Mouse (Mus musculus) neural tube, embryonic 12.5 days (tissue): ENCODE results near the gene Lyzl6. TPM values are rescaled to one million over a fixed set of nuclear protein-coding genes. Genes with fewer than 3 reads are reported as not detected.

Experiments
- ATAC-seq: fragments of 200-750 bp; cut with Nextera tagmentation; 2 replicates; pipeline ENCODE4 v1.8.0; 2017; ENCODE audit warnings: low read depth, mild to moderate bottlenecking, moderate TSS enrichment, moderate library complexity; ENCODE audit not compliant: low FRiP score
- H3K27ac ChIP-seq: fragments of 300-500 bp; sonication (generic); 2 replicates; pipeline ENCODE4 v1.5.1; 2016
- H3K27me3 ChIP-seq: fragments of 300-500 bp; sonication (generic); replicated peaks from 2 replicates; pipeline ENCODE4 v1.6.1; 2016; ENCODE audit warnings: mild to moderate bottlenecking
- H3K36me3 ChIP-seq: fragments of 300-500 bp; sonication (generic); 2 replicates; pipeline ENCODE4 v1.6.1; 2016; ENCODE audit warnings: mild to moderate bottlenecking
- H3K4me1 ChIP-seq: fragments of 300-500 bp; sonication (generic); 2 replicates; pipeline ENCODE4 v1.6.1; 2016
- H3K4me2 ChIP-seq: fragments of 300-500 bp; sonication (generic); replicated peaks from 2 replicates; pipeline ENCODE4 v1.6.1; 2016; ENCODE audit warnings: mild to moderate bottlenecking
- H3K4me3 ChIP-seq: fragments of 300-500 bp; sonication (generic); 2 replicates; pipeline ENCODE4 v1.5.1; 2016
- H3K9ac ChIP-seq: fragments of 300-500 bp; sonication (generic); 2 replicates; pipeline ENCODE4 v1.6.1; 2016; ENCODE audit warnings: mild to moderate bottlenecking
- H3K9me3 ChIP-seq: fragments of 300-500 bp; sonication (generic); 2 replicates; pipeline ENCODE4 v1.6.1; 2016; ENCODE audit warnings: mild to moderate bottlenecking
- whole genome bisulfite sequencing: fragments of 180-500 bp; shearing (Covaris S2); methylation state at CpG from one replicate; pipeline ENCODE4 v1.1.7; 2016; 5-methylcytosine and 5-hydroxymethylcytosine counted together
- polyA plus RNA-seq: library from polyadenylated mRNA; unstranded; fragments of >200 nt; fragmentation: Nextera tagmentation; extraction: Ambion mirVana; gene quantifications from 2 replicates; pipeline ENCODE4 v1.2.1, GENCODE M21; 2016

Gene Lyzl6
- polyA plus RNA-seq, 1 experiment from 2014 or later = not detected

- no peak overlapping the region for H3K27ac ChIP-seq
- 86% methylated on average over 6 of the region's 6 CpGs for WGBS
- H3K9me3 ChIP-seq = no peaks in the 10 kb centered on the region
- H3K4me1 ChIP-seq = no peaks in the 10 kb centered on the region
- no peaks in the 10 kb centered on the region for H3K36me3 ChIP-seq
- ATAC-seq = no peak
- no peak overlapping the region for H3K4me3 ChIP-seq
- H3K27me3 ChIP-seq = peaks cover 6% of the 10 kb centered on the region; the same call in 1 of the 2 replicates
- H3K4me2 ChIP-seq = no peak overlapping the region
- no peak overlapping the region for H3K9ac ChIP-seq
These were observed 2.4 kb downstream of the Lyzl6 start for GRCm38 (mm10) chr11:103636261-103636660.

DNA sequence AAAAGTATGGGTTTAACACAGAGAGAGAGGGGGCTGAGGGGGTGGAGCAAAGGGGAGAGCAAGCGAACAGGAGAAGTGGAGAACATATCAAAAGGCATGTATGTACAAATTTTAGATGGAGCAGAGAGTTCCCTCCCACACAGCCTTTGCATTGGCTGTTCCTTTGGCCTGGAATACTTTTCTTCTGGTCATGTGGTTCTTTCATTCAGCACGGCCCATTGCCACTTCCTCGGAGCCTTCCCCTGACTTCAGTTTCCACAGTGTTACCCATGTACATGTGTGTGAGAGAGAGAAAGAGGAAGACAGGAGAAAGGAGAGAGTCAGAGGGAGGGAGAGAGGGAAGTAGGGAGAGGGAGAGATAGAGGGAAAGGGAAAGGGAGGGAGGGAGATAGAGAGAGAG is 3.2 kb downstream of the Lyzl6 start:
- H3K27ac ChIP-seq = no peak overlapping the region
- ATAC-seq = no peak
- H3K9me3 ChIP-seq = no peaks in the 10 kb centered on the region
- H3K4me2 ChIP-seq = no peak overlapping the region
- H3K4me1 ChIP-seq = no peaks in the 10 kb centered on the region
- no peaks in the 10 kb centered on the region for H3K36me3 ChIP-seq
- 84% methylated on average over 3 of the region's 3 CpGs for WGBS
- peaks cover 6% of the 10 kb centered on the region; the same call in 1 of the 2 replicates for H3K27me3 ChIP-seq
- no peak overlapping the region for H3K4me3 ChIP-seq
- no peak overlapping the region for H3K9ac ChIP-seq

DNA sequence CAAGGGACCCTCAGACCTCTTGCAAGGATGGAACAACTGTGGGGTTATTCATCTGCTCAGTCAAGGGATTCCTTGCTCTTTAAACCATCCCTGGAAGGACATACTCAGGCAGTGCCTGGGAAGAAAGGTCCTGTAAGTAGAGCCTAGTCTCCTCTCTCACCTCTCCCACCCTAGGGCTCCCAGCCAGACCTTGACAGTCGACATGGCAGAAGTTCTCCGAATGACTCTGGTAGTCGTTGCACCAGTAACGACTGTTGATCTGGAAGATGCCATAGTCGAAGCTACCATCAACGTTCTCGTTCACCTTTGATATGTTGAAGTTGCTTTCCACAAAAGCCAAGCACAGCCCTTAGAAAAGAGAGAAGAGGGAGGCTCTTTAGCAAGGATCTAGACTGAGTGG is 3.9 kb downstream of the Lyzl6 start:
- ATAC-seq = no peak
- WGBS = 86% methylated on average over 7 of the region's 7 CpGs
- Histone ChIP-seq H3K27ac (no peak overlapping the region), H3K36me3 (no peaks in the 10 kb centered on the region), H3K4me2 (no peak overlapping the region), H3K27me3 (peaks cover 6% of the 10 kb centered on the region; the same call in 1 of the 2 replicates), H3K4me1 (no peaks in the 10 kb centered on the region), H3K4me3 (no peak overlapping the region), H3K9ac (no peak overlapping the region), H3K9me3 (no peaks in the 10 kb centered on the region)

DNA sequence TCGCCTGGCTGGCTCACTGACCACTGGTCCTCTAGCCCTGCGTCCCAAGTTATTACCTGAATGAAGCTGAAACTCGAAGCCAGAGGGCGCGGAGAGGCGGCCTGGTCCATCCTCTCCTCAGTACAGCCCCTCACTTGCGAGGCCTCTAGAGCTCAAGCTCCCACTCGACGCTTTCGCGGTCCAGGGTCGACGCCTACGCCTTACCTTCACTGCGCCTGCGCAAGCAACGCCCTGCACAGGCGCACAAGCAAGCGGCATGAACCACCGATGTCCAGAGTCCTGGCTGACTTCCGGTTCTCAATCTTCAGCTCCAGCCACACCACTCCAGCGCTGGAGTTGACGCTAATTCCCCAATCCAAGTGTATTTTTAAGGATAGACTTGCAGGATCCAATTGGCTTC is 11.2 kb downstream of the Lyzl6 start:
- Histone ChIP-seq H3K4me3 (no peak overlapping the region), H3K27ac (no peak overlapping the region), H3K36me3 (no peaks in the 10 kb centered on the region), H3K9me3 (no peaks in the 10 kb centered on the region), H3K27me3 (no peaks in the 10 kb centered on the region), H3K9ac (no peak overlapping the region), H3K4me1 (no peaks in the 10 kb centered on the region), H3K4me2 (no peak overlapping the region)
- ATAC-seq = no peak
- 83% methylated on average over 23 of the region's 23 CpGs for WGBS

- Histone ChIP-seq H3K27me3 (no peaks in the 10 kb centered on the region), H3K36me3 (no peaks in the 10 kb centered on the region), H3K4me2 (no peak within 1 kb of the TSS), H3K27ac (no peak within 1 kb of the TSS), H3K4me1 (no peaks in the 10 kb centered on the region), H3K9ac (no peak within 1 kb of the TSS), H3K4me3 (no peak within 1 kb of the TSS), H3K9me3 (no peaks in the 10 kb centered on the region)
- 79% methylated on average over 9 of the region's 9 CpGs for WGBS
- no peak for ATAC-seq
These were observed 17.6 kb downstream of the Lyzl6 start, which contains the start of gene Gm884 for GRCm38 (mm10) chr11:103621040-103621439. Gene Gm884 (minus strand): TSS chr11:103621140.

- WGBS = 92% methylated on average over 2 of the region's 2 CpGs
- Histone ChIP-seq H3K4me1 (no peaks in the 10 kb centered on the region), H3K4me2 (no peak overlapping the region), H3K36me3 (no peaks in the 10 kb centered on the region), H3K9me3 (no peaks in the 10 kb centered on the region), H3K9ac (no peak overlapping the region), H3K4me3 (no peak overlapping the region), H3K27me3 (no peaks in the 10 kb centered on the region), H3K27ac (no peak overlapping the region)
- no peak for ATAC-seq
These were observed 27.9 kb downstream of the Lyzl6 start for GRCm38 (mm10) chr11:103610772-103611171.

GRCm38 (mm10) chr11:103606611-103607010 is 32.1 kb downstream of the Lyzl6 start:
- H3K4me2 ChIP-seq = no peak overlapping the region
- no peak overlapping the region for H3K4me3 ChIP-seq
- ATAC-seq = no peak
- no peak overlapping the region for H3K27ac ChIP-seq
- H3K4me1 ChIP-seq = no peaks in the 10 kb centered on the region
- no peak overlapping the region for H3K9ac ChIP-seq
- H3K36me3 ChIP-seq = no peaks in the 10 kb centered on the region
- WGBS = 68% methylated on average over 5 of the region's 5 CpGs
- H3K27me3 ChIP-seq = no peaks in the 10 kb centered on the region
- no peaks in the 10 kb centered on the region for H3K9me3 ChIP-seq

Other genes starting within 250 kb of the Lyzl6 start
- 9.8 and 10.3 TPM in 2 replicates for gene Plekhm1, start 226.2 kb downstream of the Lyzl6 start, polyA plus RNA-seq
- gene Lrrc37a, start 134.3 kb downstream of the Lyzl6 start, polyA plus RNA-seq = not detected in 2 replicates
- not detected in 2 replicates for gene Gm884, start 17.8 kb downstream of the Lyzl6 start, polyA plus RNA-seq
- gene Rprml, start 10.7 kb upstream of the Lyzl6 start, polyA plus RNA-seq = not detected in 2 replicates
- 85.8 and 89.2 TPM in 2 replicates for gene Gosr2, start 59.0 kb upstream of the Lyzl6 start, polyA plus RNA-seq
- gene Wnt9b, start 110.9 kb upstream of the Lyzl6 start, polyA plus RNA-seq = 0.32 and 0.37 TPM in 2 replicates
- gene Wnt3, start 135.3 kb upstream of the Lyzl6 start, polyA plus RNA-seq = 6.9 and 7.8 TPM in 2 replicates